Mouse (Mus musculus) embryonic facial prominence, embryonic 11.5 days (tissue): ENCODE measurements around the gene Rgs10. TPM values are rescaled to one million over a fixed set of nuclear protein-coding genes. Genes with fewer than 3 reads are reported as not detected.

Experiments used
- ATAC-seq: fragments of 200-750 bp; cut with Nextera tagmentation; replicated peaks from 2 replicates; pipeline ENCODE4 v1.8.0; 2017; ENCODE audit warnings: low read depth; ENCODE audit not compliant: insufficient number of reproducible peaks, low FRiP score, low TSS enrichment
- DNase-seq: peaks from one replicate; pipeline ENCODE4 v3.0.0-alpha.2; 2015; ENCODE audit warnings: low spot score
- H3K27ac ChIP-seq: fragments of 300-500 bp; sonication (generic); replicated peaks from 2 replicates; pipeline ENCODE4 v1.5.1; 2014; ENCODE audit warnings: mild to moderate bottlenecking, low read depth, low read length, control low read depth
- H3K27me3 ChIP-seq: fragments of 300-500 bp; sonication (generic); 2 replicates; pipeline ENCODE4 v1.6.1; 2014; ENCODE audit warnings: mild to moderate bottlenecking, low read length, moderate library complexity, mixed read lengths; ENCODE audit not compliant: control insufficient read depth, insufficient read depth
- H3K36me3 ChIP-seq: fragments of 300-500 bp; sonication (generic); replicated peaks from 2 replicates; pipeline ENCODE4 v1.6.1; 2014; ENCODE audit warnings: low read depth, mild to moderate bottlenecking, low read length, moderate library complexity, mixed read lengths; ENCODE audit not compliant: control insufficient read depth, insufficient read depth
- H3K4me1 ChIP-seq: fragments of 300-500 bp; sonication (generic); 2 replicates; pipeline ENCODE4 v1.6.1; 2014; ENCODE audit warnings: low read length, mixed read lengths; ENCODE audit not compliant: control insufficient read depth, insufficient read depth
- H3K4me2 ChIP-seq: fragments of 300-500 bp; sonication (generic); 2 replicates; pipeline ENCODE4 v1.6.1; 2014; ENCODE audit warnings: low read depth, mild to moderate bottlenecking, control low read depth, low read length, moderate library complexity
- H3K4me3 ChIP-seq: fragments of 300-500 bp; sonication (generic); 2 replicates; pipeline ENCODE4 v1.5.1; 2014; ENCODE audit warnings: low read depth, low read length, control low read depth
- H3K9ac ChIP-seq: fragments of 300-500 bp; sonication (generic); replicated peaks from 2 replicates; pipeline ENCODE4 v1.6.1; 2014; ENCODE audit warnings: mild to moderate bottlenecking, control low read depth, low read length
- H3K9me3 ChIP-seq: fragments of 300-500 bp; sonication (generic); replicated peaks from 2 replicates; pipeline ENCODE4 v1.6.1; 2016; ENCODE audit warnings: mild to moderate bottlenecking, low read length, inconsistent platforms, mixed read lengths; ENCODE audit not compliant: control insufficient read depth
- WGBS: fragments of 180-500 bp; shearing (Covaris S2); extraction: QIAGEN DNeasy Blood & Tissue Kit; methylation state at CpG from one replicate; pipeline ENCODE4 v1.1.7; 2014; 5-methylcytosine and 5-hydroxymethylcytosine counted together
- polyA plus RNA-seq: library from polyadenylated mRNA; unstranded; fragments of >200 nt; fragmentation: Nextera tagmentation; extraction: Ambion mirVana; gene quantifications from 2 replicates; pipeline ENCODE4 v1.2.1, GENCODE M21; 2014

Rgs10 gene
- polyA plus RNA-seq, 1 experiment from 2014 or later = 16.7 TPM

DNA sequence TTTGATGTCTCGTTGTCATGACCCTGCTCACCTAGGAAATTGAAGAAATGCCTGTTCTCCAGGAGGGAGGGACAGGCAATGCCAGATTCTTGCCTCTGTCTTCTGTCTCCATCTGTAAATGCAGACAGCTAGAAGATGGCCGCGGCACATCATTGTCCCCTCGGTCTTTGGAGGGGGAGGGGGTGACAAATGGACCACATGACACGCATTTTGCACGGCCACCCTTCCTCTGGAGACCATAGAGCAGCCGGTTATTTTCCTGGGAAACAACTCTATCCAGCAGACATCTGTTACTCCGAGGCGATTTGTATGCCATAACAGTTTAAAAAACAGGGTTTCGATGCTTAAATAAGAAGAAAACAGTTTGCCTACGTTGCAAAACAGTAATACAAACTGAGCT, 51.9 kb downstream of the Rgs10 start:
- WGBS = 71% methylated on average over 11 of the region's 11 CpGs
- no peaks in the 10 kb centered on the region; the same call in 1 of the 2 replicates for H3K27me3 ChIP-seq
- DNase-seq = no peak

DNA sequence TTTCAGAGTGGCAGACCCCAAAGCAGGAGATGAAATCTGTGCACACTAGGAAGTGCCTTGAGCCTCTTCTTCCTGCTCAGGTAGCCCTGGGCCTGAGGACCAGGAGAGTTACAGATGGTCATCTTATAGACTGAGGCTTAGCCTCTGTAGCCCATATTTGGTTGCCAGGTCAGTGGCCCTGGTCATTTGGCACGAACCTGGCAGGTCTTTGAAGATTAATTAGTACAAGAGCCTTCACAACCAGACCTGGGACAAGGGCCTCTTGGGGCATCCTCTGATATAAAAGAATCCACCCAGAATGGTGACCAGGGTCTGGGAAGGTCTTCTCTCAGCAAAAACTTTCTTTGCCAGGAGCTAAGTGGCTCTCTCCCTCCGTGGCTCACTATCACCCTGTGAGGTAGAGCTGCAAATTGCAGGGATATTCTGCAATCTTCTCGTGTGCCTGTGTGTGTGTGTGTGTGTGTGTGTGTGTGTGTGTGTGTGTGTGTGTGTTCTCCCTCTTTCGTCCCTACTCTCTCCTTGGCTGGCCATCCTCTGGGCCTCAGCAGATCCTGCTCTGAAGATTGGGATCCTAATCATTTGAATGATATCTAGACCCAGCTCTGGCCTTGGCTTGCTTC, 53.4 kb downstream of the Rgs10 start:
- WGBS = 63% methylated on average over 4 of the region's 4 CpGs
- ATAC-seq = no peak
- Histone ChIP-seq H3K27me3 (no peaks in the 10 kb centered on the region; the same call in 1 of the 2 replicates), H3K36me3 (no peaks in the 10 kb centered on the region), H3K4me3 (no peak overlapping the region), H3K27ac (no peak overlapping the region), H3K9ac (no peak overlapping the region), H3K9me3 (no peaks in the 10 kb centered on the region), H3K4me1 (no peaks in the 10 kb centered on the region), H3K4me2 (no peak overlapping the region)
- no peak for DNase-seq

More for the DNA sequence above, 51.9 kb downstream of the Rgs10 start:
- Histone ChIP-seq H3K9me3 (no peaks in the 10 kb centered on the region), H3K9ac (no peak overlapping the region), H3K36me3 (no peaks in the 10 kb centered on the region), H3K27ac (no peak overlapping the region), H3K4me3 (no peak overlapping the region), H3K4me1 (no peaks in the 10 kb centered on the region), H3K4me2 (no peak overlapping the region)
- no peak for ATAC-seq

DNA sequence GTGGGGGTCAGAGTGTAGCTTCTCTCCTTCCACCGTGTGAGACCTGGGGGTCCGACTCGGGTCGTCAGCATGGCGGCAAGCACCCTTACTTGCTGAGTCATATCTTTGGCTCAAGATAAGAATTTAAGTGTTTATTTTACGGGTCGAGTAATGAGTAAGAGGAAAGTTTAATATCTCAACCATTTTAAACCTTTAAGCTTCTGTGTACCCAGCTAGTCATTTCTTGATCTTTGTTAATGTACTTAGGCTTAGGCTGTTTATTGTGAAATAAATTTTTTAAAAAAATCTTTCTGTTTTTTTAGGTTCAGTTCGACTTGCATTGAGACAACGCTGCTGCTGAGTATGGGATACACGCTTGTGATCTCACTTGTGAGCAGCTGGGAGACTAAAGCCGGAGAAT, 54.0 kb downstream of the Rgs10 start:
- no peaks in the 10 kb centered on the region for H3K4me1 ChIP-seq
- H3K27me3 ChIP-seq = no peaks in the 10 kb centered on the region; the same call in 1 of the 2 replicates
- H3K4me2 ChIP-seq = no peak overlapping the region
- WGBS = 86% methylated on average over 11 of the region's 11 CpGs
- H3K36me3 ChIP-seq = no peaks in the 10 kb centered on the region
- H3K27ac ChIP-seq = no peak overlapping the region
- H3K9ac ChIP-seq = no peak overlapping the region
- ATAC-seq (no peak), DNase-seq (no peak)
- H3K4me3 ChIP-seq = no peak overlapping the region
- H3K9me3 ChIP-seq = no peaks in the 10 kb centered on the region

DNA sequence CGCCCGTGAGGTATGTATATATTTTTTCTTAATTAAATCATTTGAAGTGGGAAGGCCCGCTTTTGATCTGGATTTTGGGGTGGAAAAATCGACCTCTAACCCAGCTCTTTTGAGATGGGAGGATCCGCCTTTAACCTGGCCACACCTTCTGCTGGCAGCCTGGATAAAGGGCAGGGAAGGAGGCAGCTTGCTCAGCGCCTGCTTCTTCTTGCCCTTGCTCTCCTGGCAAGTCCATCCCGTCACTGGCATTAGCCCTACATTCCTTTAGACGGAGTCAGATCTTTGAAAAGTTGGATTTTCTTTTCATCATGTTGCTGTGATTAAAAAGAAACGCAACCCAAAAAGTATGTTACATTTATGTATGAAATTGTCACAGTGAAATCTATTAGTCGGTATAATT, 54.8 kb downstream of the Rgs10 start:
- Histone ChIP-seq H3K9me3 (no peaks in the 10 kb centered on the region), H3K27ac (no peak overlapping the region), H3K4me2 (no peak overlapping the region), H3K36me3 (no peaks in the 10 kb centered on the region), H3K9ac (no peak overlapping the region), H3K4me3 (no peak overlapping the region), H3K27me3 (no peaks in the 10 kb centered on the region; the same call in 1 of the 2 replicates), H3K4me1 (no peaks in the 10 kb centered on the region)
- DNase-seq (no peak), ATAC-seq (no peak)
- 60% methylated on average over 10 of the region's 10 CpGs for WGBS

DNA sequence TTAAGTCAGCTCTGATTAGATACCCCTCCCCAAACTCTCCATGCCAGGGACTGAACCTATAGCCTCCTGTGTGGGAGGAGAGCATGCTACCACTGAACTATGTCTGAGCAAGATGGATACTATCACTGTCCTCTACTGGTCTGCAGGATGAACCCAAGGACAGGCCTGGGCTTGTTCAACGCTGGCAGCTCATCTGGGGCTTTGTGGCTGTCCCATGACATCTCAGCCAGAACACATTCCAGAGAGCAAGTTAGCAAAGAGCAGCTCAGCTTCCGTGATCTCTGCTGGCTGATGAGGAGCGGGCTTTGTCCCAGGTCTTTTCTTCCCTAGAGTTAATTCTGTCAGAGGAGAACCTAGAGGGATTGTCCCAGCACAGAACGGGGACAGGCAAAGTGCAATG, 55.6 kb downstream of the Rgs10 start:
- DNase-seq = no peak
- H3K27ac ChIP-seq = no peak overlapping the region

DNA sequence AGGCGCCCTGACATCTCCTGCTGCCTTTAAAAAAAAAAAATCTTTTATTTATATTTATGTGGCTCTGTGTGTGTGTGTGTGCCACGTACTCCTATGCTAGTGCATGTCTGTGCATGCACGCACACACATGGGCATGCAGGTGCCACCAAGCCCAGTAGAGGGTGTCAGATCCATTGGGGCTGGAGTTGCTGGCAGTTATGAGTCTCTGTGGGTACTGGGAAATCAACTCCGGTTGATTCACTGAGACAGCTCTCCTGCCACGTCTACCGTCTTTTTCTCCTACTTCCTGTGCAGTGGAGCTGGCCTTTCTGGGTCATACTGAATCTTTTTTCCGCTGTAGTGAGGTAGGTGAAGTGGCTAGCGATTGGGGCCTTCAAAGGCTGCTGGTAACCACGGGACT, 58.8 kb downstream of the Rgs10 start:
- H3K36me3 ChIP-seq = no peaks in the 10 kb centered on the region
- no peaks in the 10 kb centered on the region for H3K4me1 ChIP-seq
- H3K27ac ChIP-seq = no peak overlapping the region
- 76% methylated on average over 9 of the region's 9 CpGs for WGBS
- no peak overlapping the region for H3K4me3 ChIP-seq
- H3K27me3 ChIP-seq = no peaks in the 10 kb centered on the region
- H3K9ac ChIP-seq = no peak overlapping the region
- H3K4me2 ChIP-seq = no peak overlapping the region
- ATAC-seq = no peak
- H3K9me3 ChIP-seq = no peaks in the 10 kb centered on the region
- DNase-seq = no peak

More for the DNA sequence above, 55.6 kb downstream of the Rgs10 start:
- no peaks in the 10 kb centered on the region for H3K4me1 ChIP-seq
- H3K4me2 ChIP-seq = no peak overlapping the region
- H3K9ac ChIP-seq = no peak overlapping the region
- no peaks in the 10 kb centered on the region; the same call in 1 of the 2 replicates for H3K27me3 ChIP-seq
- 69% methylated on average over 4 of the region's 4 CpGs for WGBS
- ATAC-seq = no peak
- no peak overlapping the region for H3K4me3 ChIP-seq
- no peaks in the 10 kb centered on the region for H3K9me3 ChIP-seq
- H3K36me3 ChIP-seq = no peaks in the 10 kb centered on the region

DNA sequence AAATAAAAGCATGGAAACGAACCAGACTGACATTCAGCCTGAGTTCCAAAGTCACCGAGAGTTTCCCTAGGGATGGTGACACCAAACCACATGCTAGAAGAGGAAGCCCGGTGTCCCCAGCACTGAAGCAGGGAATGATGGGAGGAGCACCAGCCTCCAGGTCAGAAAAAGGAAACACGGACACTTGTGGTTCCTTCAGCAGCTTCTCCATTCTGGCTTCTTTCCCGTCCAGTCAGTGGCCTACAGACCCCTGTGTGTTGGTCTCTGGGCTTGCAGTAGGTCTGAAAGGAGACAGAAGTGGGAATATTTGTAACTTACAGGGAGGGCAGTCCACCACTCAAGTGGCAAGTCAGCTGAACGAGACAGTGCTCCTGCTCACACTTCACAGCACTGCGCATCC, 59.4 kb downstream of the Rgs10 start:
- no peak for DNase-seq
- no peak for ATAC-seq

DNA sequence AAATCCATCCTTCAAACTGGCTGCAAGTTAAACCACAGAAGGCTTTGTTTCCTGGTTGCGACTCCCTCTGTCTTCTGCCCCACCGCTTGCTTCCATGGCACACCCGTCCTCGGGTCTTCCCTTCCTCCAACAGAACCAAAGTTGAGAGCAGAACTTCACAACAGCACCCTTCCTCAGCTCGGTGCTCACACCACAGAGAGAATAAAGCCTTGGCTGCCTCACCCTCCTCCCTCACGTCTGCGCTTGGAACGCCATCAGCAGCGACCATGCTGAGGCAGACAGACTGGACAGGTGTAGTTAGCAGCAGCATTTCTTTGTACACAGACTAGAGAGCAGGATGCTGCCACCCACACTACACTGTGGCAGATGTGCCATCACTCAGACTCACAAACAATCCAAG, 59.8 kb downstream of the Rgs10 start:
- H3K9ac ChIP-seq = no peak overlapping the region
- 82% methylated on average over 9 of the region's 9 CpGs for WGBS
- no peak overlapping the region for H3K4me2 ChIP-seq
- no peaks in the 10 kb centered on the region for H3K27me3 ChIP-seq
- no peaks in the 10 kb centered on the region for H3K9me3 ChIP-seq
- H3K4me1 ChIP-seq = no peaks in the 10 kb centered on the region
- no peak for ATAC-seq
- DNase-seq = no peak
- no peaks in the 10 kb centered on the region for H3K36me3 ChIP-seq
- H3K4me3 ChIP-seq = no peak overlapping the region
- H3K27ac ChIP-seq = no peak overlapping the region

More for the DNA sequence above, 59.4 kb downstream of the Rgs10 start:
- no peak overlapping the region for H3K9ac ChIP-seq
- H3K4me2 ChIP-seq = no peak overlapping the region
- H3K4me3 ChIP-seq = no peak overlapping the region
- H3K9me3 ChIP-seq = no peaks in the 10 kb centered on the region
- H3K36me3 ChIP-seq = no peaks in the 10 kb centered on the region
- 82% methylated on average over 7 of the region's 7 CpGs for WGBS
- H3K27ac ChIP-seq = no peak overlapping the region
- no peaks in the 10 kb centered on the region for H3K27me3 ChIP-seq
- H3K4me1 ChIP-seq = no peaks in the 10 kb centered on the region
